Mouse (Mus musculus): ENCODE results near the gene Prss53. TPM values are rescaled to one million over a fixed set of nuclear protein-coding genes. Genes with fewer than 3 reads are reported as not detected.

The Prss53 gene
- total RNA-seq, 1 experiment: 0.67 TPM

GRCm38 (mm10) chr7:127874812-127875626, 15.8 kb downstream of the Prss53 start:
- Histone ChIP-seq H3K36me3 (ENCODE audit: control insufficient read depth, insufficient read depth, low read length, poor library complexity, severe bottlenecking) (peaks cover 18% of the 10 kb centered on the region), H3K9me3 (ENCODE audit: control insufficient read depth, insufficient read depth, low read depth, low read length) (no peaks in the 10 kb centered on the region), H3K4me1 (ENCODE audit: control insufficient read depth in 2 of 2, insufficient read depth in 2 of 2, low read length in 2 of 2, poor library complexity in 1 of 2) (peaks cover 0 to 2% of the 10 kb centered on the region in 2 experiments; a peak in 1 of 4 replicates), H3K9ac (ENCODE audit: insufficient read depth, low read depth, low read length, poor library complexity, severe bottlenecking) (peak overlapping the region; percentile 100), H3K4me3 (ENCODE audit: insufficient read depth in 1 of 2, low read depth in 1 of 2, low read length in 2 of 2, poor library complexity in 1 of 2, severe bottlenecking in 1 of 2) (peak overlapping the region; percentile 77 to 90), H3K27ac (ENCODE audit: insufficient read depth, low read depth, low read length, poor library complexity, severe bottlenecking) (peak overlapping the region; percentile 99; the same call in 1 of the 2 replicates)
- in situ Hi-C loops (cut with MboI; ENCODE audit: low sequenced_read_pairs in 2 of 2, unreplicated experiment in 2 of 2): no loop called here
- TF ChIP-seq HCFC1 (IDR thresholded peaks at IDR 0.05; ENCODE audit: borderline replicate concordance, insufficient read depth, low read length) (no peak), ZC3H11A (IDR thresholded peaks at IDR 0.05; ENCODE audit: borderline replicate concordance, low read depth, low read length) (no peak), CHD2 (IDR thresholded peaks at IDR 0.05; ENCODE audit: low read depth, low read length) (no peak), MAFK (IDR thresholded peaks at IDR 0.05; ENCODE audit: insufficient read depth, low read depth, low read length) (no peak), ZNF384 (IDR thresholded peaks at IDR 0.05; ENCODE audit: low read depth, low read length) (peak; percentile 71)
- no peak for DNase-seq (ENCODE audit: low read depth, low spot score)

- TF ChIP-seq MAFK (IDR thresholded peaks at IDR 0.05; ENCODE audit: insufficient read depth, low read depth, low read length) (no peak), CHD2 (IDR thresholded peaks at IDR 0.05; ENCODE audit: low read depth, low read length) (no peak), ZC3H11A (IDR thresholded peaks at IDR 0.05; ENCODE audit: borderline replicate concordance, low read depth, low read length) (peak; percentile 33; the same call in 1 of the 2 replicates), HCFC1 (IDR thresholded peaks at IDR 0.05; ENCODE audit: borderline replicate concordance, insufficient read depth, low read length) (no peak)
- no peak for DNase-seq (ENCODE audit: low read depth, low spot score)
- H3K9ac ChIP-seq (ENCODE audit: insufficient read depth, low read depth, low read length, poor library complexity, severe bottlenecking): no peak overlapping the region
- H3K9me3 ChIP-seq (ENCODE audit: control insufficient read depth, insufficient read depth, low read depth, low read length): no peaks in the 10 kb centered on the region
- no peak overlapping the region for H3K4me3 ChIP-seq (ENCODE audit: insufficient read depth in 1 of 2, low read depth in 1 of 2, low read length in 2 of 2, poor library complexity in 1 of 2, severe bottlenecking in 1 of 2)
- peaks cover 0 to 2% of the 10 kb centered on the region in 2 experiments; a peak in 1 of 4 replicates for H3K4me1 ChIP-seq (ENCODE audit: control insufficient read depth in 2 of 2, insufficient read depth in 2 of 2, low read length in 2 of 2, poor library complexity in 1 of 2)
- in situ Hi-C loops (cut with MboI; ENCODE audit: low sequenced_read_pairs in 2 of 2, unreplicated experiment in 2 of 2): no loop called here
- H3K27ac ChIP-seq (ENCODE audit: insufficient read depth, low read depth, low read length, poor library complexity, severe bottlenecking): no peak overlapping the region
- H3K36me3 ChIP-seq (ENCODE audit: control insufficient read depth, insufficient read depth, low read length, poor library complexity, severe bottlenecking): peaks cover 3% of the 10 kb centered on the region; the same call in 1 of the 2 replicates
These were observed 20.5 kb downstream of the Prss53 start for GRCm38 (mm10) chr7:127870136-127870821.

GRCm38 (mm10) chr7:127869149-127869810, 21.5 kb downstream of the Prss53 start:
- TF ChIP-seq HCFC1 (IDR thresholded peaks at IDR 0.05; ENCODE audit: borderline replicate concordance, insufficient read depth, low read length): no peak
- TF ChIP-seq CHD2 (IDR thresholded peaks at IDR 0.05; ENCODE audit: low read depth, low read length): no peak
- no peak for TF ChIP-seq MAFK (IDR thresholded peaks at IDR 0.05; ENCODE audit: insufficient read depth, low read depth, low read length)
- no peak for TF ChIP-seq ZNF384 (IDR thresholded peaks at IDR 0.05; ENCODE audit: low read depth, low read length)
- TF ChIP-seq ZC3H11A (IDR thresholded peaks at IDR 0.05; ENCODE audit: borderline replicate concordance, low read depth, low read length): no peak
- no peak for DNase-seq (ENCODE audit: low read depth, low spot score)
- no peak overlapping the region for H3K27ac ChIP-seq (ENCODE audit: insufficient read depth, low read depth, low read length, poor library complexity, severe bottlenecking)
- H3K4me3 ChIP-seq (ENCODE audit: insufficient read depth in 1 of 2, low read depth in 1 of 2, low read length in 2 of 2, poor library complexity in 1 of 2, severe bottlenecking in 1 of 2): no peak overlapping the region
- H3K9me3 ChIP-seq (ENCODE audit: control insufficient read depth, insufficient read depth, low read depth, low read length): no peaks in the 10 kb centered on the region
- H3K9ac ChIP-seq (ENCODE audit: insufficient read depth, low read depth, low read length, poor library complexity, severe bottlenecking): no peak overlapping the region
- in situ Hi-C loops (cut with MboI; ENCODE audit: low sequenced_read_pairs in 2 of 2, unreplicated experiment in 2 of 2): no loop called here
- peaks cover 0 to 2% of the 10 kb centered on the region in 2 experiments; a peak in 1 of 4 replicates for H3K4me1 ChIP-seq (ENCODE audit: control insufficient read depth in 2 of 2, insufficient read depth in 2 of 2, low read length in 2 of 2, poor library complexity in 1 of 2)
- H3K36me3 ChIP-seq (ENCODE audit: control insufficient read depth, insufficient read depth, low read length, poor library complexity, severe bottlenecking): peaks cover 3% of the 10 kb centered on the region; the same call in 1 of the 2 replicates

- peaks cover 3% of the 10 kb centered on the region; the same call in 1 of the 2 replicates for H3K36me3 ChIP-seq (ENCODE audit: control insufficient read depth, insufficient read depth, low read length, poor library complexity, severe bottlenecking)
- no peak overlapping the region for H3K27ac ChIP-seq (ENCODE audit: insufficient read depth, low read depth, low read length, poor library complexity, severe bottlenecking)
- TF ChIP-seq HCFC1 (IDR thresholded peaks at IDR 0.05; ENCODE audit: borderline replicate concordance, insufficient read depth, low read length) (no peak), ZNF384 (IDR thresholded peaks at IDR 0.05; ENCODE audit: low read depth, low read length) (no peak), CHD2 (IDR thresholded peaks at IDR 0.05; ENCODE audit: low read depth, low read length) (no peak)
- no peak for DNase-seq (ENCODE audit: low read depth, low spot score)
- H3K4me1 ChIP-seq (ENCODE audit: control insufficient read depth in 2 of 2, insufficient read depth in 2 of 2, low read length in 2 of 2, poor library complexity in 1 of 2): peaks cover 0 to 2% of the 10 kb centered on the region in 2 experiments; a peak in 1 of 4 replicates
- H3K9me3 ChIP-seq (ENCODE audit: control insufficient read depth, insufficient read depth, low read depth, low read length): no peaks in the 10 kb centered on the region
- in situ Hi-C loops (cut with MboI; ENCODE audit: low sequenced_read_pairs in 2 of 2, unreplicated experiment in 2 of 2): no loop called here
- peak overlapping the region; percentile 40 to 41 for H3K4me3 ChIP-seq (ENCODE audit: insufficient read depth in 1 of 2, low read depth in 1 of 2, low read length in 2 of 2, poor library complexity in 1 of 2, severe bottlenecking in 1 of 2)
- peak overlapping the region; percentile 51 for H3K9ac ChIP-seq (ENCODE audit: insufficient read depth, low read depth, low read length, poor library complexity, severe bottlenecking)
These were observed 23.1 kb downstream of the Prss53 start for GRCm38 (mm10) chr7:127867641-127868040.

Measured in ES-E14 (cell line).